Mouse (Mus musculus) heart, postnatal 25 days (tissue): ENCODE measurements around the gene Mtr. TPM values are rescaled to one million over a fixed set of nuclear protein-coding genes. Genes with fewer than 3 reads are reported as not detected.

ENCODE experiments used
- DNase-seq: peaks from one replicate; pipeline ENCODE4 v3.0.0; 2022; ENCODE audit warnings: low spot score
- intact Hi-C: fragments of 180-260 bp; cut with DNase I; formaldehyde crosslinking; loops from one replicate; pipeline ENCODE4 v1.15.1; 2025
- total RNA-seq, 2 experiments: library from RNA; stranded (reverse); gene quantifications; 2 replicates each; pipeline ENCODE4 v1.2.3; 2021

The Mtr gene
- total RNA-seq, 2 experiments from 2014 or later, result 87.6 to 93.6 TPM

DNA sequence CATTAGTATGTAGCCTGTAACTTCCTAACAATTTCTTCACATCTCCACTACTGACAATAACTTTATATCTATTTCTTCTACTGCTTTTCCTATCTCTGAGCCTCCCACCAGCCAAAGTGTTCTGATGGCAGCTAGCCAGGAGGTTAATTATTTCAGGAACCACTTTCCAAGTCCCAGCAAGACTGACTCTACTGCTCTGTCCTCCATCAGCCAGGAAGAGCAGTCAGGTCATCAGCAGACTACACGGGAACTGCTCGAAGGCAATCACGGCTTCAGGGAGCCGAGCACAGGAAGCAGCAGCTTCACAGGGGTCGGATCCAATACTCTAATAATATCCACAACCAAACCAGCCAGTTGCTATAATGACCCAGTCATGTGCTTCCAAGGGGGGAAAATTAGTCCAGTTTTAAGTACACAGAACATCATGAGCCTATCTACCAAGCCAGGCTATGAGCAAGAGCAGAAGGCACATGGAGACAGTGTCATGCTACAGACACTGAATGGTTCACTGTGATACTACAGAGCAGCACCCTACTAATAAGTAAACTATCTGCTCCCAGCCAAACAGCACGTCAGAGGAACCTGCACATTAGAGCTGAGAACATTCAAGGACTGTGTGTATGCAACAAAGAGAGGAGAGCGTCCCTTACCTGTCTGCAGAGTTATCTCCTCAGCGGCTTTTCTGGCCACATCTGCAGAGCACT, 8.6 kb downstream of the Mtr start:
- DNase-seq, result no peak
- intact Hi-C loops, result no loop called here

DNA sequence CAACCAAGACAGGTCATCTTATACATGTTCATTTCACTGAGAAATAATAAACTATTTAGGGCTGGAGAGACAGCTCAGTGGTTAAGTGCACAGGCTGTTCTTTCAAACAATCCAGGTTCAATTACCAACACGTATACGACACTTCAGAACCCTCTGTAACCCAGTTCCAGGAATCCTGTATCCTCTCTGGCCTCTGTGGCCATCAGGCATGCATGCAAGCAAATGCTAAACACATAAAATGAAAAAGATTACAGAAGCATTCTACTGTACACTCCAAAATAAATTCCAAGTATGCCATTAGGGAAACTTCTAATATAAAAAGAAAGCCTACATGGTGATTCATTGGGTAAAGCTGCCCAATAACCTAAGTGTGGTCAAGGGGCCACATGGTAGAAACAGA, 12.0 kb downstream of the Mtr start:
- no peak for DNase-seq
- intact Hi-C loops, result no loop called here

DNA sequence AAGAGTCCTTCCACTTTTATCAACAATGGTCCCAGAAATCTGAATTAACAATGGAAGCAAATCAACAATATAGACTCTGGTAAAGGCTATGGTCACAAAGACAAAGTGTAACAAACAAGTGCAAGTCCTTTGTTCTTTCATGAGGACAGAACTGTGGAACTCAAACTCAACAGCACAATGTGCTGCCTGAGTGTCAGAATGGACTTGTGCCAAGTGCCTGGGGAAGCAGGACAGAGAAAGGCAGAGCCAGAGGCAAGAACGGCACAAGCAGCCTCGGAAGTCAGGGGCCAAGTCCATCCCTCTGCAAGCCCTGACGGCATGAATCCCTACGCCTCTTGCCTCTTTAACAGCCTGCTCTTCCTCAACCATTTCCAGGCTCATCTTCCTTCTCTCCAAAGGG, 13.9 kb downstream of the Mtr start:
- intact Hi-C loops, result no loop called here
- DNase-seq, result no peak

DNA sequence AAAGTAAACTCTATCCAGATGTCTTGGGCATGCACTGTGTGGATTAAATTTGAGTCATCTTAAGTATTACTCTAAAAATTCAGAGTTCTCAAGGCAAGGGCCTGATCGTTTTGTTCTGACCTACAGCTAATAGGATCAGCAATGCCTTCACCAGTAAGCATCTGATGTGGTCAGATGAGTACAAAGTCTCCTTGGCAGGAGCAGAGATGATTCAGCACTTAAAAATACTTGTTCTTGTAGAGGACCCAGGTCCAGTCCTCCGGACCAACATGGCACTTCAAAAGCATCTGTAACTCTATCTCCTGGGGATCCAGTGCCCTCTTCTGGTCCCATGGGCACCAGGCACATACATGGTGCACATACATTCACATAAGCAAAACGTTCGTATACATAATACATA, 25.8 kb downstream of the Mtr start:
- intact Hi-C loops, result no loop called here
- DNase-seq, result no peak

DNA sequence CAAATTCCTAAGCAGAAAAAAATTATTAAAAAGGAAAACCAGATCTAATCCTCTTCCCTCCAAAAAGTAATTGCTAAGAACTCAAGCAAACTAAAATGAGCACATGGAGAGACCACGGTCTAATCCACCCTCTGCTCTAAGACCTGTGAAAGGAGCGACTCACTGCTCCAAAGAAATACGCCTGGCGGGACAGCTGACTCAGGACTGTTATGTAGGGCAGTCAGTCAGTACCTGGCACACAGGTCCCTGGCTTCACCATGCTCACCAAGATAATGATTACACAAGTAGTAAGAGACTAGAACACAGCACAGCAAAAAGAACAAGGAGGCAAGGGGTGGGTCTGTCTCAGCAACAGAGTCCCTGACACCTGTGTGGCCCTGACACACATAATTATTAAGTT, 29.7 kb downstream of the Mtr start:
- DNase-seq, result no peak

DNA sequence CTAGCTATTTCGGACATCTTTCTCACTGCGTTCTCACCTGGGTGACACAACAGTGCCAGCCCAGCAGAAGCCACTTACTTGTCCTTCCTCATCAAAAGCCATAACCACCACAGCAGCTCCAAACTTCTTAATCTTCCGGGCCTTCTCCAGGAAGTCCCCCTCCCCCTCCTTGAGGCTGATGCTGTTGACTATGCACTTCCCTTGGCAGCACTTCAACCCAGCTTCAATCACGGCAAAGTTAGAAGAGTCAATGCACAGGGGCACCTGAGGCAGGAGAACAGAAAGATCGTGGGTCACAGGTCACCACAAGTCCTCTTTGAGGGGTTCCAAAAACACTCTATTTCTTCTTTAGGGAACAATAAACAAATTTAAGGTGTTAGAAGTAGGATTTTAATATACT, 30.3 kb downstream of the Mtr start:
- DNase-seq, result no peak
- intact Hi-C loops, result no loop called here

More for the DNA sequence above, 29.7 kb downstream of the Mtr start:
- intact Hi-C loops, result no loop called here

DNA sequence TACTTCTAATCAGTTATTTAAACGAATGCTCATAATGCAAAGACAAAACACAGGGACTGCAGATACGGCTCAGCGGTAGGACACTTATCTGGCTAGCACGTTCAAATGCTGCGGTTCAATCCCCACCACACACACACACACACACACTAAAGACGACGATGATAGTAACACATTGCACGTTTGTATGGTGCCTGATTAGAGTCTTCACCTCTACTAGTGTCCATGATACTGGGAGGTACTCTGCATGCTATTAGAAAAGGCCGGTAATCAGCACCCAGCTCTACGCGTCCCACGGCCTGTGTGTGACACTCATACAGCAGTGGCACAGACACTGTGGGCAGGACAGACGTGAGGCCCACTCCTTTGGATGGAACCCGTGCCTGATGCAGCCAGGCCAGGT, 39.3 kb downstream of the Mtr start:
- DNase-seq, result no peak
- intact Hi-C loops, result loop anchor here (5.0 kb wide), 1 partner anchor 34 kb away; no protein-coding TSS in a partner anchor

DNA sequence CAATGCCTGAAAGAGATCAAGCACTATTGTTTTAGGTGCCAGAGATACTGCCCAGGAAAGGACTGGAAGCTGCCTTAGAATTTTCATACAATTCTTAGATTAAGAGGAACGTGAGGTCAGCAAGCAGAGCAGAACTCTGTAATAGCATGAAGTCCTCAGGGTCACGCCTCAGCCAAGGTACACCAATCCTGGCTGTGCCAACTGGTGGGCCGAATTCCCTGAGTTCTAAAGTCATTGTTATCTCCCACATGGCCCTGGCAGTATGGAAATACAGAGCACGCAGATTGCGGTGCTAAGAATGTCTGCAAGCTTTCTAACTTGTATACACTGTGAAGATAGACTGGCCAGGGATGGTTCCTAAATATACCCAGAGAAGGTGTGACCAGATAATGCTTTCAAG, 43.0 kb downstream of the Mtr start:
- intact Hi-C loops, result loop anchor here (5.0 kb wide), 1 partner anchor 37 kb away; no protein-coding TSS in a partner anchor

DNA sequence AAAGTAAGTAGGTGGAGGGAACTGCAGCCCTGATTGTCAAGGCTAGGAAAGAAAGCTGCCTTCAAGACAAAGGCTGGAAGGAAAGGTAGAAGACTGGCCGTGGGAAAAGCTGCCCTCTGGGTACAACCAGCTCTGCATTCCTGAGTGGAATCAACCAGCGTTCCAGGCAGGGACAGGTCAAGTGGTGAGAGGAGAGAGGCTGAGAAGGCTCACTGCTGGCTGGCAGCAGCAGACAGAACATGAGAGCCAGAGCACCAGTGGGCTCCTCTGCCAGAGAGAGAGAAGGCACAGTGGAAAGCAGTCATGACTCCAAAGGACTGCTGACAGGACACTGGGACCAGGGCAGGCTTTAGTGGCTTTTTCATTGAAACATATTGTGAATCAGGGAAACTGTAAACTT, 46.9 kb downstream of the Mtr start:
- no peak for DNase-seq
- intact Hi-C loops, result loop anchor here (2.0 kb wide), 1 partner anchor 62 kb away; no protein-coding TSS in a partner anchor

More for the DNA sequence above, 43.0 kb downstream of the Mtr start:
- DNase-seq, result no peak

DNA sequence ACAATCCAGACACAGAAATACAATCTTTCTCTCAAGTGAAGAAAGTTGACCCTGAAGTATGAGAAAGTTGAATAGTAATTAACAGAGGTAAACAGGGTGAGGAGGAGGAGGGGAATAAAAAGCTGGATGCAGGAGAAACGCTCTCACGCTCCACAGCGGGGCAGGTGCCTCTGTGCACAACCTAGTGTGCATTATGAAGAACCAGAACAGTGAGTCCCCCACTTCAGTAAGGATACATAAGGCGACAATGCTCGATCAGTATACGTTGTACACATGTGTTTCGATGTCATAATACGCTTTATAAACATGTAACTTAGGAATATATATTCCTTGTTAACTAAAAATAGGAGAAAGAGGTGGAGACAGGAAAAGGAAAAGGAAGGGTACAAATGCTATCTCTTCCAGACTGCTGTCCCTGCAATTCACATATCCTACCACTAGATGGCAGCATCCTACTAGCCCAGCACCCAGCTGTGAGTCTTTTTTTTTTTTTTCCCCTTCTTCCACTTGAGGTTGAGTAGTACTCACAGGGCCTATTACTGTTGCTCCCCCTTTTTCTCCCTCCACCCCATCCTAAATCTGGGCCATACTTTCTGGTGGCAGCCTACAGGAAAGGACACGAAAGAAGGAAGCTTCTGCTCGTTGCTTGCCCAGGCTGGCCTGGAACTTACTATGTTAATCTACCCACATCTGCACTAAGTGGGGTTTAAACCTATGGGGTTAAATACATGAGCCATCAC, 47.7 kb downstream of the Mtr start:
- DNase-seq, result no peak
- intact Hi-C loops, result loop anchor here (2.0 kb wide), 1 partner anchor 63 kb away; no protein-coding TSS in a partner anchor

DNA sequence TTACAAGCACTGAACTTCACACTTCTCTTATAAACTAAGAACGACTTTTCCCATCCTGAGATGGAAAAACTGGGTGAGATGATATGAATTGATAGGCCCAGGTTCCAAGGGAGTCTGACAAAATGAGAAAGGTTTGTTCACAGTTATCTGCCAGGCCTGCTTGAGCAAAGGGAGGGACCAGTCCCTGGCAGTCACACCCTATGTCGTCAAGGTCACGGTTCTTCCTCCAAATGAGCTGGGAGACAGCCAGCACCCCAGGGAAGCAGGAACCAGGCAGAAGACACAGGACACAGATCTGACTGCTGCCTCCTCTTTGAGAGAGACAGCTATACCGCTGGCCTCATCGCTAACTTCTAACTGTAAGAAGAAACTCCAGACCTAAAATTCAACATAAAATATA, 57.5 kb downstream of the Mtr start:
- DNase-seq, result no peak
- intact Hi-C loops, result no loop called here

DNA sequence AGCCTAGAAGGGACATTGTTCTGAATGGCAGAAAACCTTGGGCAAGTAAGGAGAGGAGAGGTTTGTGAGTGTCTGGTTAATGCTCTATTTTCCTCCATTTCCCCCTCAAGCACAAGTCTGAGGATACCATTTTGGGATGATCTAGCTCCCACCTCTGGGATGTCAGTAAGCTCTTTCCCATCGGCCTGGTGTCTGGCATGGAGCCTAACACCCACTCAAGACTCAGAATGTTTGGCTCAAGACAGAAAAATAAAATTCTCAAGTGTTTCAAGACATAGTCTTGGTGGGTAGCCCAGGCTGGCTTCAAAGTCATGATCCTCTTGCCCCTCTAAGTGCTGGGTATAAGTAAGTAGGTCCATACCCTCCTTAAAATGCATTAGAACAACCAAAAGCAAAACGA, 59.4 kb downstream of the Mtr start:
- DNase-seq, result no peak
- intact Hi-C loops, result no loop called here

DNA sequence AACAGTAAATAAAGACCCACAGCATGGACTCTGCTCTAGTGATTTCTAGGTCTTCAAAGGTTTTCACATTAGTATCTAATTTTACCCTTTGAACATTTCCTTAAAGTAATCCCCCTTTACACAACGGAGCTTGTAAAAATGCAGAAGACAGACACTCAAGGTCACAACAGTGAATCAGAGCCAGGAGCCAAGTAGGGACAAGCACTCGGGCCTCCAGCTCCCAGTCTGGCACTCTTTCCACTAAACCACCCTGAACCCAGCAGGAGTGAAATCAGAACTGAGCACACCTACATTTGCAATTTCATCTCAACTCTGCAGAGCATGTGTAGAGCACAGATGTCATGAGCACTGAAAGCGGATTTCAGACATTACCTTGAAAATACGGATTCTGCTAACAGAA, 61.1 kb downstream of the Mtr start:
- intact Hi-C loops, result no loop called here
- DNase-seq, result no peak

DNA sequence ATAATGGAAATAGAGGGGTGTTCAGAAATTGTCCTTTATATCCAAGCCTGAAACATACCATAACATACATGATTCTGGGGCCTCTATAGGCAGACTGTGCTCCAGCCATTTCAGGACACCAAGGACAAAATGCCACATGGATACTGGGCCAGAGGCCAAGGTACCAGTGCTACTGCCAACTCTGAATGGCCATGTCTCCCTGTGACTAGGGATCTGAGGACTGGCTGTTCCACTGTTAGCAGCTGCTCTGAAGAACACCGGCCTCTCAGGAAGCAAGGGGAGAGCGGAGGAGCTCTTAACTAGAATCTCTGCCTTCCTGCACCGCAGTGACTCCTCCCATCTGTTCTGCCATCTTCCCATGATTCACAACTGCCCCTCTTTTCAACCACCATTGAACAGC, 61.9 kb downstream of the Mtr start:
- intact Hi-C loops, result no loop called here
- peak; percentile 31 for DNase-seq

DNA sequence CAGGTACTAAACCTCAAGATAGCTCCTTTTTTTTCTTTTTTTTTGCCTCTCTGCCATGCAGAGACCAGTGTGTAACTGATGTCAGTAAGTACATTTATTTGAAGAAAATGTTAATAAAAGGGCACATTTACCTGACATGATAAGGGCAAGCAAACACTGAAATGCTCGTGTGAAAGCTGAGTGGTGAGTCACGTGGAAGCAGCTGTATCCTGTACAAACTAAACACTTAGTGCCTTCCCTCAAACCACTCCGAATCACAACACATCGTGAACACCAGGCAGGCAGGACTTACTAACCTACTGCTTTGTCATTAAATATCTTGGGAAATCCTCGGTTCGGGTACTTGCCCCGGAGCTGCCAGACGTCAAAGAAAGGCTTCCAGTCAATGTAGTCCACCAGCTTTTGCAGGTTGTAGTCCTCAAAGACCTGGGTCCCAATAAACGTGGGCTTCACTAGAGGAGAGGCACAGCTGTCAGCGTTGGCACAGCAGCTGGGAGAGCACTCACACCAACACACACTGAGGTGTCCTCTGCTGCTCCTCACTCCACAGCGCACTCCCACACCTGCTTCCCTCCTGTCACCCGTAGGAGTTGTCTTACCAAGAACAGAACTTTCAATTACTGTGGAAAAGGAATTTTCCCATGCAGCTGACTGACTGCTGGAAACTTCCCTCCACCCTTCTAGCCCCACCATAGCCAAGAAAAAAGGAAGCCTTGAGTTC, 62.8 kb downstream of the Mtr start:
- intact Hi-C loops, result no loop called here
- DNase-seq, result no peak

DNA sequence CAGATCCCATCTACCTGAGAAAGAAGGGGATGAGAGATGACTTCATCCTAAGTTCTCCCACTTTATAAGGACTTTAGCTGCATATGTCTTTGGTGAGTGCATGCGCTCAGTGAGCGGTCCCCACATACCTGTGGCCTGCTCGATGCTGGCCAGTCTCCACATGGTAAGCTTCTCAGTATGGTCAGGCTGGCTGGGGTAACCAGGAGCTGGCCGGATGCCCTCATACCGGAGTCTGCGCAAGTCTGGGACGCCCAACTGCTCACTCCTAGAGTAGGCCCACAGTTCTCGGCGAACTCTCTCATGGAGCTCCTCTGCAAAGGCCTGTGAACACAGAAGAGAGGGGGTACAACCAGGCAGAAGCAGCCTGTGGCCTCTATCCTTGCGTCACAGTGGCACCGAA, 68.7 kb downstream of the Mtr start:
- intact Hi-C loops, result no loop called here
- no peak for DNase-seq

DNA sequence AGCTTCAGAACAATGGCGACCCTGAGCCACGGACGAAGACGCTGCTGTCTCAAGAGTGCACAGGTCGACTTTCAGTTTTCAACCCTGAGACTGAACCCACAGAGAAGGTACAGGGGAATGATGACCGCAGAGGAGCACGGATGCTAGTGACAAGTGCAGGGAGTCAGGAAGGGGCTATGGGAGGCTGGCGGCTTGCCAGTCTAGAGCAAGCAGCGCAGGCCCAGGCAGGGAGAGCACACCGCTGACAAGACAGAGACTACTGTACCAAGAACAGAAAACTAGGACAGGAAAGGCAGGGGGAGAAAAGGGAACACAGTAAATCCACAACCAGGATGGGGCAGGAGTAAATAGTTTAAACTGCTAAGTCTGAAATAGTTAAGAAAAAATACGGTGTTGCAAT, 69.1 kb downstream of the Mtr start:
- intact Hi-C loops, result no loop called here
- DNase-seq, result no peak

DNA sequence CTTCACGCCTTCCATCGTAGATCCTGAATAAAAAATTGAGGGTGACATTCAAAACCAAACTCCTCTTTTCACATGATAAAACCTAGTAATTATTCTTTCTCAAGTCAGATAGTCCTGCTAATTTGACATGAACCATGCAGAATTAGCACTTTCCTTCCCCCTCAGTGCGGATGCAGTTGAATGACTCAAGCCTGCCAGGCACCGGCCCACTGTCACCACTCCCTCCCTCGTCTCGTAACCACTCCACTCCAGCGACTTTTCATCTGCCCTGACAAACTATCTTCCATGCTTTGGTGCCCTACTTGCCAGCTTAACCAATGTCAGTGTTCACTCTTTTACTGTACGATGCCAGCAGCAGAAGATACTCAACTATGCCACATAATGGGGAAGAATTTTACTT, 78.4 kb downstream of the Mtr start:
- intact Hi-C loops, result no loop called here
- no peak for DNase-seq

DNA sequence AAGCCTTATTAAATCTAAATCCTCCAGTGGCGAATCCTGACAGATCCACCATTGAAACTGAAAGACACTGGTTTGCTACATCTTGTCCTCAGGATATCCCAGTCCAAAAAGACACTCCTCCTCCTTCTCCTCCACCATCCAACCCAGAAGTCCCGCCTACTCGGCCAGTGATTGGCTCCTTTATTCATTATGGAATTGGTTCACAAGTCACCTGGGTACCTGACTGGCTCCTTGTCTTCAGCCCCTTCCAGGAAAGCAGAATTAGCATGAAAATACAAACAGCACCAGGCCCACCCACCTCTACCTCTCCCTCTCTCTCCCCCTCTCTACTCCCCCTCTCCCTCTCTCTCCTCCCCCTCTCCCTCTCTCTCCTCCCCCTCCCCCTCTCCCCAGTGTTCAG, 81.2 kb downstream of the Mtr start:
- DNase-seq, result no peak
- intact Hi-C loops, result no loop called here

DNA sequence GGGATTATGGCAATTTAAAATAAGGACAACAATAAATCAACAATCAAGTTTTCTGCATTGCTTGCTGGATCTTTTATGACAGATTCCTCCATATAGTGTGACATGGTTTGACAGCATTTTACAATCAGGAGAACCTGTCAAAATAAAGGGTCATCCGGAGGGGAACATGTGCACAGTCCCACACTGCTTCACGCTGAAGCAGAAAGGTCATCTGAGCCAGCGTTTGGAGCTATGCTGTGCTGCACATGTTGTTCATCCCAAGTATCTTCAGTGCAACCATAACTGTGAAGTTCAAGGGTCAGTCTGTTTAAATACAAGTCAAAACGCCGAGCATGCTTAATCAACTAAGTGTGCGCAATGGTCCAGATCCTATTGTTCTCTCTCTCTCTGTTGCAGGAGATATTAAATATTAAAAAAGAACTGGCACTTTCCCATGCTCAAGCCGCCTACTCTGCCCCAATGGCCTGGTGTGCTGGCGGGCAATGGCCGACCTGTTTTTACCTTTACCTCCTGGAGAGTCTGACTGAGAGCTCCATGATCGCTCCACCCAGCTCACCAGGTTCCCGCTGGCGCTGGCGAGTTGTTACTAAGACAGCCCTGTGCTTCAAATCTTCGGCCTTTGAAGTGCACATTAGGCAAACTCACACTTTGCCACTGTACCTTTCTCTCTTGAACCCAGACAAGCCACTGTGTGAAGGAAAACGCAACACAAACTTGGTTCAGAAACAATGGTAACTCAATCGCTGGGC, 81.8 kb downstream of the Mtr start:
- intact Hi-C loops, result no loop called here
- DNase-seq, result no peak
